Mouse (Mus musculus): ENCODE measurements around the gene Eapp.

DNA sequence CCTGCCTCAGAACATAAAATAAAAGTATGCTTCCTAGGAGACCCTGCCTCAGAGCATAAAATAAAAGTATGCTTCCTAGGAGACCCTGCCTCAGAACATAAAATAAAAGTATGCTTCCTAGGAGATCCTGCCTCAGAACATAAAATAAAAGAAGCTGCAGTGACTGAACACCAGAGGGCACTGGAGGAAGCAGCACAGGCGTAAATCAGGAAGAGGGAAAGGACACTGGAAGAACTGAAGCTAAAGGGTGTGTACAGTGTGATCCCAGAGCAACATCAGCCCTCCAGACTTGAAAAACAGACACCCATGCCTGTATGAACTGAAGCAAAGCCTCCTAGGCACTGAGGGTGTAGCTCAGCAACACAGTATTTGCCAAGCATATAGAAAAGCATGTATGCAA, 12.5 kb downstream of the Eapp start:
- TF ChIP-seq POLR2A (IDR thresholded peaks at IDR 0.05; ENCODE audit: low read depth, low read length) = no peak
- no peak for TF ChIP-seq EP300 (IDR thresholded peaks at IDR 0.05; ENCODE audit: low read length)
- peak; percentile 28 to 54; a peak in 3 of 4 replicates for TF ChIP-seq CTCF (conservative IDR thresholded peaks at IDR 0.05 in 1 of 2, IDR thresholded peaks at IDR 0.05 in 1 of 2; ENCODE audit: low read depth in 2 of 2, low read length in 2 of 2)
- TF ChIP-seq ELF1 (IDR thresholded peaks at IDR 0.05; ENCODE audit: low read depth, low read length) = peak; percentile 59
- TF ChIP-seq GABPA (IDR thresholded peaks at IDR 0.05; ENCODE audit: insufficient replicate concordance, low read depth, low read length) = no peak
- no peak for TF ChIP-seq BHLHE40 (IDR thresholded peaks at IDR 0.05; ENCODE audit: low read depth, low read length)
- no peak for TF ChIP-seq E2F4 (IDR thresholded peaks at IDR 0.05; ENCODE audit: insufficient replicate concordance, low read depth, low read length)
- no peak for TF ChIP-seq MYC (IDR thresholded peaks at IDR 0.05; ENCODE audit: low read depth, low read length)
- no peak for TF ChIP-seq POLR2AphosphoS2 (IDR thresholded peaks at IDR 0.05; ENCODE audit: low read depth, low read length)
- TF ChIP-seq USF1 (IDR thresholded peaks at IDR 0.05; ENCODE audit: low read depth, low read length) = no peak
- no peak for TF ChIP-seq TBP (conservative IDR thresholded peaks at IDR 0.05; ENCODE audit: low read depth, low read length)
- no peak for TF ChIP-seq NRF1 (IDR thresholded peaks at IDR 0.05; ENCODE audit: low read depth, low read length)
- no peak for TF ChIP-seq MAX (IDR thresholded peaks at IDR 0.05; ENCODE audit: low read length)
- no peak for TF ChIP-seq ZNF384 (IDR thresholded peaks at IDR 0.05; ENCODE audit: low read depth, low read length)
